Mouse (Mus musculus) midbrain, embryonic 11.5 days (tissue): ENCODE measurements around the gene Rbfox1. TPM values are rescaled to one million over a fixed set of nuclear protein-coding genes. Genes with fewer than 3 reads are reported as not detected.

Experiments used
- ATAC-seq: fragments of 200-750 bp; cut with Nextera tagmentation; 2 replicates; pipeline ENCODE4 v1.8.0; 2017; ENCODE audit warnings: moderate TSS enrichment, moderate library complexity; ENCODE audit not compliant: low FRiP score
- DNase-seq: peaks from one replicate; pipeline ENCODE4 v3.0.0; 2015; ENCODE audit warnings: low spot score; ENCODE audit errors: missing footprints
- H3K27ac ChIP-seq: fragments of 300-500 bp; sonication (generic); 2 replicates; pipeline ENCODE4 v1.5.1; 2014; ENCODE audit warnings: low read depth, low read length
- H3K27me3 ChIP-seq: fragments of 300-500 bp; sonication (generic); 2 replicates; pipeline ENCODE4 v1.6.1; 2014; ENCODE audit warnings: mild to moderate bottlenecking, low read length, moderate library complexity, mixed read lengths; ENCODE audit not compliant: control insufficient read depth, insufficient read depth
- H3K36me3 ChIP-seq: fragments of 300-500 bp; sonication (generic); 2 replicates; pipeline ENCODE4 v1.6.1; 2014; ENCODE audit warnings: mild to moderate bottlenecking, low read length, moderate library complexity, mixed read lengths; ENCODE audit not compliant: control insufficient read depth, insufficient read depth
- H3K4me1 ChIP-seq: fragments of 300-500 bp; sonication (generic); 2 replicates; pipeline ENCODE4 v1.6.1; 2014; ENCODE audit warnings: low read length; ENCODE audit not compliant: control insufficient read depth, insufficient read depth
- H3K4me2 ChIP-seq: fragments of 300-500 bp; sonication (generic); 2 replicates; pipeline ENCODE4 v1.6.1; 2014; ENCODE audit warnings: mild to moderate bottlenecking, moderate library complexity
- H3K4me3 ChIP-seq: fragments of 300-500 bp; sonication (generic); 2 replicates; pipeline ENCODE4 v1.5.1; 2014; ENCODE audit warnings: low read depth, low read length
- H3K9ac ChIP-seq: fragments of 300-500 bp; sonication (generic); 2 replicates; pipeline ENCODE4 v1.6.1; 2014; ENCODE audit warnings: low read length
- H3K9me3 ChIP-seq: fragments of 300-500 bp; sonication (generic); 2 replicates; pipeline ENCODE4 v1.6.1; 2016; ENCODE audit warnings: low read length; ENCODE audit not compliant: control insufficient read depth
- WGBS: fragments of 180-500 bp; shearing (Covaris S2); extraction: QIAGEN DNeasy Blood & Tissue Kit; methylation state at CpG from one replicate; pipeline ENCODE4 v1.1.7; 2014; 5-methylcytosine and 5-hydroxymethylcytosine counted together
- polyA plus RNA-seq: library from polyadenylated mRNA; unstranded; fragments of >200 nt; fragmentation: Nextera tagmentation; extraction: Ambion mirVana; gene quantifications from 2 replicates; pipeline ENCODE4 v1.2.1, GENCODE M21; 2014

Gene Rbfox1
- 6.1 and 7.0 TPM in 2 replicates for polyA plus RNA-seq

DNA sequence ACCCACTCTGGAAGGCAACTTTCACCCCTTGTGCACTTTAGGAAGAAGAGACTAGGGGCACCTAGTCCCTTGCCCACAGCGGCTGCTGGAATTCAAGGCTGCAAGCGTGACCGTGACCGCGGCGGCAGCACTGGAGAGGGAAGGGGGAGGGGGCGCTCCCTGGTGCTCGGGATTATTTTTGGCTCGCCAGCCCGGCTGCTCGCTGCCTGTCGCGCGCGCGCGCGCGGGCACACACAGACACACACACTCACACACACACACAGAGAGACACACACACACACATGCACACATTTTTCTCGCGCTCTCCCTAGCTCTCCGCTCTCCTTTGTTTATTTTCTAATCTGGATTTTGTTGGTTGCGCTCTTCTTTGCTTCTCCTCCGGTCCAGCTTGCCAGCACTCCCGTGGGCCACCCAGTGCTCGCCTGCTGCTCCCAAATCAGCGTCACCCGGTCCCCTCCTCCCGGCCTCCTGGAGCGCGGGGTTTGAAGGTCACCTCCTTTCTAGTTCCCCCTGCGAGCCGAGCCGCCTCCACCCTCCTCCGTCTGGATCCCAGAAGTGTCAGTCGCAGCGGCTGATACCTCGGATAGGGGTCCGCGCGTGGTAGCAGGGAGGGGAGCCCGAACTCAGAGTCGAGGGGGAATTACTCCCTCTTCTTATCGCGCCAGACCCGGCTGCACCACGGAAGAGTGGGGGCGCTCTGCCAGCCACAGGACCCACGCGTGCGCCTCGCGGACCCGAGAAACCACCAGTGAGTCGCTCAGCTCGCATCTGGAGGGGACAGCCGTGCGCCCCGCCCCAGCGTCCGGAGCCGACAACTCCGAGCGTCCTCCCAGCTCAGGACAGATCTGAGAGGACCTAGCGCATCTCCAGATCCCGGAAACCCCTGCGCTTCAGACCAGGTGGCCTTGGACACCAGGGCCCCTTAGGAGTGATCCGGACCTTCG is at the start of gene Rbfox1:
Gene Rbfox1 (plus strand): TSS at position 610 of the 944 bp plus-strand sequence.
- Histone ChIP-seq H3K9me3 (no peaks in the 10 kb centered on the region), H3K4me2 (peak within 1 kb of the TSS; percentile 71), H3K27me3 (peaks cover 23% of the 10 kb centered on the region), H3K36me3 (no peaks in the 10 kb centered on the region), H3K27ac (no peak within 1 kb of the TSS), H3K9ac (peak within 1 kb of the TSS; percentile 39; the same call in 1 of the 2 replicates), H3K4me3 (peak within 1 kb of the TSS; percentile 38), H3K4me1 (no peaks in the 10 kb centered on the region)
- DNase-seq = peak; percentile 92
- WGBS = under 1% methylated on average over 55 of the region's 69 CpGs
- peak; percentile 61; the same call in 1 of the 2 replicates for ATAC-seq

- H3K36me3 ChIP-seq = no peaks in the 10 kb centered on the region
- no peak overlapping the region for H3K4me2 ChIP-seq
- no peaks in the 10 kb centered on the region; the same call in 1 of the 2 replicates for H3K9me3 ChIP-seq
- H3K27me3 ChIP-seq = no peaks in the 10 kb centered on the region
- H3K4me1 ChIP-seq = no peaks in the 10 kb centered on the region
- ATAC-seq = no peak
- peak; percentile 17 for DNase-seq
- no peak overlapping the region for H3K27ac ChIP-seq
- H3K9ac ChIP-seq = no peak overlapping the region
- WGBS = 92% methylated on average over 2 of the region's 2 CpGs
- no peak overlapping the region for H3K4me3 ChIP-seq
These were observed 48.4 kb upstream of the Rbfox1 start for GRCm38 (mm10) chr16:5836744-5837143.

DNA sequence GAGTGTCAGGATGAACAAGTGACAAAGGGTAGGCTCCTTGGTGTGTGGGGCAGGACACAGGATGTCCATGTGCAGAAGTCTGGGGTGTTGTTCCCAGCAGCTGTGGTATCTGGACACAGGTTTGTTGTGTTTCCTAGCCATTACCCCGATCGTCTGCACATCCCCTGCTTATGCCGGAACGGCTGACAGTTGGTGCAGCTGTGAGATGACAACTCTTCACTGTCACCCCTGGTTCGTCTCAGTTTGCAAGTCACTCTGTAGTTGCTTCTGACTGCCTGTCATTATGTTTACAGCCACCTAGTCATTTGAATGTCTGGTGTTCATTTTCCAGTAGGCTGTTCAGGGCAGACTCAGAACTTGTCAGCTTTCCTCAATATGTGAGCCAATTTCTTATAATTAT is 44.0 kb upstream of the Rbfox1 start:
- 88% methylated on average over 5 of the region's 5 CpGs for WGBS
- no peaks in the 10 kb centered on the region for H3K27me3 ChIP-seq
- no peak overlapping the region for H3K4me3 ChIP-seq
- H3K4me1 ChIP-seq = no peaks in the 10 kb centered on the region
- no peak overlapping the region for H3K27ac ChIP-seq
- ATAC-seq (no peak), DNase-seq (no peak)
- H3K36me3 ChIP-seq = no peaks in the 10 kb centered on the region
- no peak overlapping the region for H3K9ac ChIP-seq
- H3K9me3 ChIP-seq = no peaks in the 10 kb centered on the region
- no peak overlapping the region for H3K4me2 ChIP-seq

GRCm38 (mm10) chr16:5845645-5846044 is 39.5 kb upstream of the Rbfox1 start:
- Histone ChIP-seq H3K4me3 (no peak overlapping the region), H3K4me1 (no peaks in the 10 kb centered on the region), H3K36me3 (no peaks in the 10 kb centered on the region), H3K27me3 (no peaks in the 10 kb centered on the region), H3K9ac (no peak overlapping the region), H3K4me2 (no peak overlapping the region), H3K27ac (no peak overlapping the region), H3K9me3 (no peaks in the 10 kb centered on the region)
- WGBS = 81% methylated on average over 11 of the region's 11 CpGs
- DNase-seq = no peak
- no peak for ATAC-seq

DNA sequence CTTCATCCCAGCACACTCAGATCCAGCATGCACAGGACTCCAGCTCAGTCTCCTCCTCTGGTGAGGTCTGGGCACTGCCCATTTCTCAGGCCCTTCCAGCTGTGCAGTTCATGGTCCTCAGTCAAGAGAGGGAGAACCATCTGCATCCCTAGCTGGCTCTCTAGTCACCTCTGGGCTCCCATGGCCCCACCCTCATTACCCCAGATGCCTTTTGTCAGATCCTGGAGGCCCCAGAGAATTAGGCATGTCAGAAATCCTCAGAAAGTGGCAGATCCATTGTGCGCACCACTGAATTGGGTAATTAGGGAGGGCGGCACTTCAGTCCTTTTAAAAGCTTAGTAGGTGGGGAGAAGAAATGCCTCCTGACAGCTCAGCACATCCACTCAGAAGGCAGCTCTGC is 32.1 kb upstream of the Rbfox1 start:
- ATAC-seq = 0 out of 2 replicates have a peak, but pooled peaks have one; percentile 27
- H3K9me3 ChIP-seq = no peaks in the 10 kb centered on the region

DNA sequence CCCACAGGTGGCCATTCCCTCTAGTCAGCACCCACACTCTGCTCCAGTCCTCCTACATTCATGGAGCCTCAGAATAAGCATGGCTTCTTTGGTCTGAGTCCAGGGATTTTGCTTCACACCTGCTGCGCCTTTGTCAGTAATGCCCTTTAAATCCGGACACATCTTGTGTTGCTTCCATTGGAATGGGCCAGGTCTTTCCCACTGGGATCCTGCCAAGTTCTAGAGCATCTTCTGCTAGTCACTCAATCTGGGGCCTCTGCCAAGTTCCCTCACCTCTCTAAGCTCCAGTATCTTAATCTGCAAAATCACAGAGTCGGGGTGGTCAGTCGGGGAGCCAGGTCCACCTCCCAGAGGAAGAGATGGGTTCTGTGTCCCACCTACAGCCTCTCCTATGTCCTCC is 20.8 kb upstream of the Rbfox1 start:
- Histone ChIP-seq H3K9ac (no peak overlapping the region), H3K4me2 (no peak overlapping the region), H3K4me3 (no peak overlapping the region), H3K36me3 (no peaks in the 10 kb centered on the region), H3K9me3 (no peaks in the 10 kb centered on the region), H3K27ac (no peak overlapping the region), H3K4me1 (no peaks in the 10 kb centered on the region), H3K27me3 (no peaks in the 10 kb centered on the region)
- WGBS = 89% methylated on average over 4 of the region's 4 CpGs
- no peak for ATAC-seq
- DNase-seq = no peak

More for the DNA sequence above, 32.1 kb upstream of the Rbfox1 start:
- no peaks in the 10 kb centered on the region for H3K36me3 ChIP-seq
- no peak overlapping the region for H3K9ac ChIP-seq
- no peak overlapping the region for H3K4me3 ChIP-seq
- 36% methylated on average over 2 of the region's 2 CpGs for WGBS
- DNase-seq = no peak
- no peaks in the 10 kb centered on the region; the same call in 1 of the 2 replicates for H3K4me1 ChIP-seq
- H3K27ac ChIP-seq = no peak overlapping the region
- H3K4me2 ChIP-seq = no peak overlapping the region
- H3K27me3 ChIP-seq = no peaks in the 10 kb centered on the region

DNA sequence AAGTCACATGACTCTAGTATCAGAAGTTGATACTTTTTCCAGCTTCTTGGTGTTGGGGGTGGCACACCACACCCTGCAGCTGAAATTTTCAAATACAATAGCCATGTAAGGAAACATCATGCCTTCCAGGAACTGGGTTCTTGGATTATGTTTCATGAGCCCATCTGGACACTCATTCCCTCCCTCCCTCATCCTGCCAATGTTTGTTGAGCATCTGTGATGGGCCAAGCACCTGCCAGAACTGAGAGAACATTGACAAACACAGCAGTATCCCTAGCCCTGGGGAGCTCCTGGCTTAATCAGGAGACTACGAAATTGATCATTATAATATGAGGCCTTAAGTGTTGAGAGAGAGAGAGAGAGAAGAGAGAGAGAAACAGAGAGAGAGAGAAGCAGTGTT is 18.2 kb upstream of the Rbfox1 start:
- Histone ChIP-seq H3K27ac (no peak overlapping the region), H3K36me3 (no peaks in the 10 kb centered on the region), H3K4me3 (no peak overlapping the region), H3K9me3 (no peaks in the 10 kb centered on the region), H3K4me1 (no peaks in the 10 kb centered on the region), H3K27me3 (no peaks in the 10 kb centered on the region), H3K4me2 (no peak overlapping the region), H3K9ac (no peak overlapping the region)
- no peak for ATAC-seq
- DNase-seq = no peak
- WGBS = 58% methylated on average over 1 of the region's 1 CpGs

- Histone ChIP-seq H3K9me3 (no peaks in the 10 kb centered on the region), H3K4me2 (no peak overlapping the region), H3K36me3 (no peaks in the 10 kb centered on the region), H3K27me3 (no peaks in the 10 kb centered on the region), H3K27ac (no peak overlapping the region), H3K4me1 (no peaks in the 10 kb centered on the region), H3K4me3 (no peak overlapping the region), H3K9ac (no peak overlapping the region)
- WGBS = 84% methylated on average over 3 of the region's 3 CpGs
- DNase-seq = no peak
- no peak for ATAC-seq
These were observed 14.8 kb upstream of the Rbfox1 start for GRCm38 (mm10) chr16:5870391-5870790.

GRCm38 (mm10) chr16:5881820-5882219 is 3.3 kb upstream of the Rbfox1 start:
- ATAC-seq (0 out of 2 replicates have a peak, but pooled peaks have one; percentile 14), DNase-seq (peak; percentile 96)
- no peak overlapping the region for H3K4me2 ChIP-seq
- H3K4me1 ChIP-seq = no peaks in the 10 kb centered on the region
- H3K36me3 ChIP-seq = no peaks in the 10 kb centered on the region
- H3K9me3 ChIP-seq = no peaks in the 10 kb centered on the region
- WGBS = 0% methylated on average over 4 of the region's 4 CpGs
- no peak overlapping the region for H3K9ac ChIP-seq
- no peak overlapping the region for H3K27ac ChIP-seq
- H3K4me3 ChIP-seq = no peak overlapping the region
- peaks cover 23% of the 10 kb centered on the region for H3K27me3 ChIP-seq
